Mouse (Mus musculus): ENCODE measurements at regions not wholly inside any gene's neighbourhood (a gene's known extent, or its start where the extent isn't known, plus 50 kb on each side); places are given as distances from the start of the nearest gene placed in this dataset.
"Not testable (repeated sequence)": the region's sequence is repeated elsewhere in the genome, so short reads cannot be mapped to it uniquely, and the experiment has no call there.

GRCm38 (mm10) chr2:51682177-51682576, 54.9 kb downstream of the Tas2r134 start:
- no peak for DNase-seq

GRCm38 (mm10) chr2:51682745-51683144, 55.4 kb downstream of the Tas2r134 start:
- no peak for DNase-seq

- no peak for DNase-seq
These were observed 77.8 kb downstream of the Tas2r134 start for GRCm38 (mm10) chr2:51705110-51705509.

GRCm38 (mm10) chr2:51708701-51709100, 81.4 kb downstream of the Tas2r134 start:
- DNase-seq = no peak

- DNase-seq = no peak
These were observed 85.3 kb downstream of the Tas2r134 start for GRCm38 (mm10) chr2:51712611-51713010.

GRCm38 (mm10) chr2:51730805-51731204, 103.5 kb downstream of the Tas2r134 start:
- DNase-seq = no peak

- no peak for DNase-seq
These were observed 104.4 kb downstream of the Tas2r134 start for GRCm38 (mm10) chr2:51731703-51732102.

GRCm38 (mm10) chr2:51732355-51732754, 105.0 kb downstream of the Tas2r134 start:
- DNase-seq = no peak

GRCm38 (mm10) chr2:51733218-51733617, 105.9 kb downstream of the Tas2r134 start:
- no peak for DNase-seq

- DNase-seq = no peak
These were observed 109.1 kb downstream of the Tas2r134 start for GRCm38 (mm10) chr2:51736452-51736851.

GRCm38 (mm10) chr2:51747675-51748319, 120.5 kb downstream of the Tas2r134 start:
- DNase-seq = no peak

GRCm38 (mm10) chr2:51749247-51749646, 121.9 kb downstream of the Tas2r134 start:
- no peak for DNase-seq

- no peak for DNase-seq
These were observed 125.7 kb downstream of the Tas2r134 start for GRCm38 (mm10) chr2:51752941-51753564.

- no peak for DNase-seq
These were observed 126.3 kb downstream of the Tas2r134 start for GRCm38 (mm10) chr2:51753565-51754031.

- DNase-seq = no peak
These were observed 130.1 kb downstream of the Tas2r134 start for GRCm38 (mm10) chr2:51757361-51757760.

- DNase-seq = no peak
These were observed 130.8 kb downstream of the Tas2r134 start for GRCm38 (mm10) chr2:51758093-51758492.

- no peak for DNase-seq
These were observed 135.6 kb downstream of the Tas2r134 start for GRCm38 (mm10) chr2:51762866-51763265.

GRCm38 (mm10) chr2:51767507-51768135, 140.3 kb downstream of the Tas2r134 start:
- no peak for DNase-seq

- peak; percentile 64 for DNase-seq
These were observed 141.3 kb downstream of the Tas2r134 start for GRCm38 (mm10) chr2:51768298-51769271.

- DNase-seq = no peak
These were observed 149.8 kb downstream of the Rbm43 start for GRCm38 (mm10) chr2:51785169-51785568.

- no peak for DNase-seq
These were observed 146.1 kb downstream of the Rbm43 start for GRCm38 (mm10) chr2:51788896-51789295.

GRCm38 (mm10) chr2:51793291-51793690, 141.7 kb downstream of the Rbm43 start:
- not testable (repeated sequence) for DNase-seq

- no peak for DNase-seq
These were observed 135.1 kb downstream of the Rbm43 start for GRCm38 (mm10) chr2:51799856-51800255.
